Mouse (Mus musculus): Measurements from ENCODE around the gene Baat.

GRCm38 (mm10) chr4:49535036-49535435, 28.7 kb upstream of the Baat start:
- TF ChIP-seq CTCF (IDR thresholded peaks at IDR 0.05) (no peak), EP300 (IDR thresholded peaks at IDR 0.05) (no peak)
